Comparison of ENCODE assay signal across 8 mouse cellular contexts in genomic region chr3:79886357-79887091, GRCm38 (mm10). TPM values are rescaled to one million over a fixed set of nuclear protein-coding genes. Genes with fewer than 3 reads are reported as not detected.
DNase-seq lines count a peak whose midpoint lies in the region; ATAC-seq and TF ChIP-seq lines count a peak whose summit lies in the region.

No protein-coding gene starts in this region.

- H3K27ac ChIP-seq in ES-Bruce4 (ENCODE audit: insufficient read depth, low read length), result no peak overlapping the region
- H3K27ac ChIP-seq in hindbrain, embryonic 16.5 days (ENCODE audit: low read depth, low read length), result peak overlapping the region; percentile 48; the same call in 1 of the 2 replicates

- DNase-seq in adrenal gland, adult (ENCODE audit: inconsistent age in 2 of 2, low spot score in 1 of 2), result peak; percentile 35 to 60
- DNase-seq in adrenal gland, adult 8-10 months, result no peak
- DNase-seq in gastrocnemius, postnatal 10 days, result peak; percentile 39
- DNase-seq in lung, adult 2 months, result peak; percentile 68
- DNase-seq in right cerebral cortex, postnatal 4 days, result peak; percentile 18
- DNase-seq in left cerebral cortex, adult 8-10 months (ENCODE audit: low spot score in 2 of 2), result no peak

- no peak for TF ChIP-seq POLR2A in ES-Bruce4 (IDR thresholded peaks at IDR 0.05; ENCODE audit: insufficient read depth, low read length)
- no peak for TF ChIP-seq POLR2A in lung, adult 2 months (IDR thresholded peaks at IDR 0.05; ENCODE audit: borderline replicate concordance, extremely low read depth, low read depth, low read length)

- H3K4me3 ChIP-seq in ES-Bruce4 (ENCODE audit: low read depth, low read length), result peak overlapping the region; percentile 31; the same call in 1 of the 2 replicates
- H3K4me3 ChIP-seq in hindbrain, embryonic 16.5 days (ENCODE audit: low read length), result peak overlapping the region; percentile 26
- peak overlapping the region; percentile 77 for H3K4me3 ChIP-seq in lung, adult 2 months (replicated peaks; ENCODE audit: extremely low read depth, low read depth, low read length)

- H3K4me1 ChIP-seq in ES-Bruce4 (ENCODE audit: control insufficient read depth, insufficient read depth, low read length), result no peaks in the 10 kb centered on the region
- no peaks in the 10 kb centered on the region; the same call in 1 of the 2 replicates for H3K4me1 ChIP-seq in hindbrain, embryonic 16.5 days (ENCODE audit: control insufficient read depth, insufficient read depth, low read depth, low read length)
- H3K4me1 ChIP-seq in lung, adult 2 months (ENCODE audit: control insufficient read depth, insufficient read depth, low read length), result peaks cover 6% of the 10 kb centered on the region

- no peak for TF ChIP-seq EP300 in ES-Bruce4 (IDR thresholded peaks at IDR 0.05; ENCODE audit: insufficient read depth, low read depth, low read length)

- no peaks in the 10 kb centered on the region for H3K36me3 ChIP-seq in ES-Bruce4 (ENCODE audit: control insufficient read depth, insufficient read depth, low read length, poor library complexity, severe bottlenecking)
- H3K36me3 ChIP-seq in hindbrain, embryonic 16.5 days (ENCODE audit: control insufficient read depth, insufficient read depth, low read length), result no peaks in the 10 kb centered on the region

- peak; percentile 51 for ATAC-seq in hindbrain, embryonic 16.5 days

- 0 out of 2 replicates have a peak overlapping the region, but pooled peaks have one; percentile 51 for H3K9ac ChIP-seq in ES-Bruce4 (ENCODE audit: low read depth, poor library complexity, severe bottlenecking)
- no peak overlapping the region for H3K9ac ChIP-seq in hindbrain, embryonic 16.5 days (ENCODE audit: low read depth, low read length)

- H3K4me2 ChIP-seq in hindbrain, embryonic 16.5 days (ENCODE audit: low read length), result peak overlapping the region; percentile 31

- peak; percentile 49 for TF ChIP-seq CTCF in ES-Bruce4 (IDR thresholded peaks at IDR 0.05; ENCODE audit: low read depth, low read length)
- TF ChIP-seq CTCF in lung, adult 2 months (IDR thresholded peaks at IDR 0.05; ENCODE audit: insufficient read depth, low read length), result peak; percentile 60

- 88% methylated on average over 23 of the region's 23 CpGs for WGBS in hindbrain, embryonic 16.5 days
- WGBS in lung, adult 2 months, result 39% methylated on average over 23 of the region's 23 CpGs

- H3K27me3 ChIP-seq in ES-Bruce4 (ENCODE audit: control insufficient read depth, insufficient read depth, low read length, poor library complexity, severe bottlenecking), result no peaks in the 10 kb centered on the region
- peaks cover 4% of the 10 kb centered on the region; the same call in 1 of the 2 replicates for H3K27me3 ChIP-seq in hindbrain, embryonic 16.5 days (replicated peaks; ENCODE audit: control insufficient read depth, insufficient read depth, low read length)

- H3K9me3 ChIP-seq in ES-Bruce4 (replicated peaks; ENCODE audit: control insufficient read depth, insufficient read depth, low read length, poor library complexity, severe bottlenecking), result no peaks in the 10 kb centered on the region
- no peaks in the 10 kb centered on the region for H3K9me3 ChIP-seq in hindbrain, embryonic 16.5 days (ENCODE audit: control insufficient read depth, low read length)

RNA-seq across cellular contexts. Expression of gene Fam198b, which starts 2.2 kb away (rescaled TPM):
- 10 to 100 TPM in 2 of 4 experiments, 1 to 10 TPM in 2; 2.9 to 39.5 (median 10.6) TPM for total RNA-seq in adrenal gland, adult 8-10 months (2022)
- polyA plus RNA-seq in ES-Bruce4 (2011; ENCODE audit: insufficient read depth, insufficient read length, low read depth, missing spikeins), result 9.8 and 10.9 TPM in 2 replicates
- 10 to 100 TPM; 39.2 to 52.3 TPM for total RNA-seq in gastrocnemius, postnatal 10 days (2021)
- 2.7 and 4.4 TPM in 2 replicates for polyA plus RNA-seq in hindbrain, embryonic 16.5 days (2015; fragmentation: Nextera tagmentation; extraction: Ambion mirVana)
- polyA plus RNA-seq in lung, adult 2 months (2012; rRNA removed), result 16.5 and 20.3 TPM in 2 replicates
- total RNA-seq in left cerebral cortex, adult 8-10 months (2022), result 1 to 10 TPM; 5.8 to 8.0 (median 6.4) TPM

RNA-seq across cellular contexts. Expression of gene Tmem144, which starts 34.0 kb away (rescaled TPM):
- total RNA-seq in adrenal gland, adult 8-10 months (2022), result 10 to 100 TPM in 2 of 4 experiments, 1 to 10 TPM in 2; 6.4 to 11.6 (median 10.2) TPM
- 15.8 and 17.0 TPM in 2 replicates for polyA plus RNA-seq in ES-Bruce4 (2011; ENCODE audit: insufficient read depth, insufficient read length, low read depth, missing spikeins)
- total RNA-seq in gastrocnemius, postnatal 10 days (2021), result 1 to 10 TPM; 1.1 to 3.3 TPM
- polyA plus RNA-seq in hindbrain, embryonic 16.5 days (2015; fragmentation: Nextera tagmentation; extraction: Ambion mirVana), result 2.2 and 2.3 TPM in 2 replicates
- 0.92 and 1.9 TPM in 2 replicates for polyA plus RNA-seq in lung, adult 2 months (2012; rRNA removed)
- total RNA-seq in left cerebral cortex, adult 8-10 months (2022), result 10 to 100 TPM; 13.4 to 26.8 (median 15.3) TPM

Comparison
In these comparisons a context has a peak if more than half of its experiments do, and no peak if none do; other contexts are left out.
1. DNase-seq: peak in adrenal gland, adult (2 of 2), gastrocnemius, postnatal 10 days (single experiment), lung, adult 2 months (single experiment) and right cerebral cortex, postnatal 4 days (single experiment); none in adrenal gland, adult 8-10 months (single experiment) and left cerebral cortex, adult 8-10 months (0 of 2).
2. H3K4me3 ChIP-seq: peak in every context shown above with its lines; median percentile 77 in lung, adult 2 months; 31 in ES-Bruce4; 26 in hindbrain, embryonic 16.5 days.